Mouse (Mus musculus) G1E (cell line): Measurements from ENCODE around the gene Apoa4.

Source experiments
- CTCF ChIP-seq: IDR thresholded peaks from 2 replicates; pipeline ENCODE4 v1.5.1; 2012; ENCODE audit warnings: low read depth, low read length, inconsistent platforms, mixed read lengths
- GATA1 ChIP-seq: IDR thresholded peaks from 2 replicates; pipeline ENCODE4 v1.6.1; 2012; ENCODE audit warnings: borderline replicate concordance, low read length, inconsistent platforms, mixed read lengths
- GATA2 ChIP-seq: IDR thresholded peaks from 2 replicates; pipeline ENCODE4 v1.6.1; 2012; ENCODE audit warnings: low read depth, low read length, inconsistent platforms, borderline replicate concordance
- POLR2AphosphoS5 ChIP-seq: IDR thresholded peaks from 2 replicates; pipeline ENCODE4 v1.6.1; 2012; ENCODE audit warnings: low read depth, low read length, inconsistent platforms; ENCODE audit not compliant: insufficient replicate concordance
- TAL1 ChIP-seq: conservative IDR thresholded peaks from 2 replicates; pipeline ENCODE4 v1.6.1; 2012; ENCODE audit warnings: low read depth, low read length, inconsistent platforms, mixed read lengths

GRCm38 (mm10) chr9:46256658-46257385 is 16.3 kb downstream of the Apoa4 start:
- TF ChIP-seq POLR2AphosphoS5 (no peak), CTCF (no peak), TAL1 (no peak), GATA1 (no peak), GATA2 (no peak)
